Mouse (Mus musculus): ENCODE measurements at regions not wholly inside any gene's neighbourhood (a gene's known extent, or its start where the extent isn't known, plus 50 kb on each side); places are given as distances from the start of the nearest gene placed in this dataset.

GRCm38 (mm10) chr1:122273579-122273978 lies 705.8 kb upstream of the Ddx18 start:
- DNase-seq (ENCODE audit: low spot score in 2 of 2): no peak

- no peak for DNase-seq (ENCODE audit: low spot score in 2 of 2)
Measured at GRCm38 (mm10) chr1:122243031-122243430, 675.2 kb upstream of the Ddx18 start.

GRCm38 (mm10) chr1:122241511-122241910 lies 673.7 kb upstream of the Ddx18 start:
- no peak for DNase-seq (ENCODE audit: low spot score in 2 of 2)

GRCm38 (mm10) chr1:122230442-122230841 lies 662.7 kb upstream of the Ddx18 start:
- DNase-seq (ENCODE audit: low spot score in 2 of 2): no peak

GRCm38 (mm10) chr1:122212484-122212883 lies 644.7 kb upstream of the Ddx18 start:
- peak in 1 of 2 experiments; percentile 25 for DNase-seq (ENCODE audit: low spot score in 2 of 2)

GRCm38 (mm10) chr1:122208619-122209018 lies 640.8 kb upstream of the Ddx18 start:
- DNase-seq (ENCODE audit: low spot score in 2 of 2): no peak

GRCm38 (mm10) chr1:122169547-122169946 lies 601.8 kb upstream of the Ddx18 start:
- DNase-seq (ENCODE audit: low spot score in 2 of 2): no peak

GRCm38 (mm10) chr1:122161798-122162197 lies 594.0 kb upstream of the Ddx18 start:
- no peak for DNase-seq (ENCODE audit: low spot score in 2 of 2)

- no peak for DNase-seq (ENCODE audit: low spot score in 2 of 2)
Measured at GRCm38 (mm10) chr1:122141362-122141761, 573.6 kb upstream of the Ddx18 start.

- DNase-seq (ENCODE audit: low spot score in 2 of 2): peak in 1 of 2 experiments; percentile 2
Measured at GRCm38 (mm10) chr1:122123954-122124353, 556.2 kb upstream of the Ddx18 start.

GRCm38 (mm10) chr1:122095726-122096125 lies 527.9 kb upstream of the Ddx18 start:
- no peak for DNase-seq (ENCODE audit: low spot score in 2 of 2)

- peak in 1 of 2 experiments; percentile 11 for DNase-seq (ENCODE audit: low spot score in 2 of 2)
Measured at GRCm38 (mm10) chr1:122082481-122082880, 514.7 kb upstream of the Ddx18 start.

- peak in 1 of 2 experiments; percentile 32 for DNase-seq (ENCODE audit: low spot score in 2 of 2)
Measured at GRCm38 (mm10) chr1:122076085-122076484, 508.3 kb upstream of the Ddx18 start.

- DNase-seq (ENCODE audit: low spot score in 2 of 2): no peak
Measured at GRCm38 (mm10) chr1:122055146-122055545, 487.4 kb upstream of the Ddx18 start.

- DNase-seq (ENCODE audit: low spot score in 2 of 2): peak; percentile 42 to 78
Measured at GRCm38 (mm10) chr1:122048112-122048725, 480.4 kb upstream of the Ddx18 start.

- peak; percentile 7 to 22 for DNase-seq (ENCODE audit: low spot score in 2 of 2)
Measured at GRCm38 (mm10) chr1:122043896-122044295, 476.1 kb upstream of the Ddx18 start.

- DNase-seq (ENCODE audit: low spot score in 2 of 2): peak in 1 of 2 experiments; percentile 19
Measured at GRCm38 (mm10) chr1:122043114-122043513, 475.3 kb upstream of the Ddx18 start.

- DNase-seq (ENCODE audit: low spot score in 2 of 2): no peak
Measured at GRCm38 (mm10) chr1:122007749-122008148, 440.0 kb upstream of the Ddx18 start.

- DNase-seq (ENCODE audit: low spot score in 2 of 2): peak in 1 of 2 experiments; percentile 8
Measured at GRCm38 (mm10) chr1:121996461-121996860, 428.7 kb upstream of the Ddx18 start.

GRCm38 (mm10) chr1:121990653-121991052 lies 422.9 kb upstream of the Ddx18 start:
- no peak for DNase-seq (ENCODE audit: low spot score in 2 of 2)

GRCm38 (mm10) chr1:121958942-121959341 lies 391.2 kb upstream of the Ddx18 start:
- DNase-seq (ENCODE audit: low spot score in 2 of 2): no peak

- DNase-seq (ENCODE audit: low spot score in 2 of 2): no peak
Measured at GRCm38 (mm10) chr1:121935911-121936310, 368.1 kb upstream of the Ddx18 start.
